Mouse (Mus musculus): ENCODE measurements around the gene Gapvd1.

Gapvd1 gene

DNA sequence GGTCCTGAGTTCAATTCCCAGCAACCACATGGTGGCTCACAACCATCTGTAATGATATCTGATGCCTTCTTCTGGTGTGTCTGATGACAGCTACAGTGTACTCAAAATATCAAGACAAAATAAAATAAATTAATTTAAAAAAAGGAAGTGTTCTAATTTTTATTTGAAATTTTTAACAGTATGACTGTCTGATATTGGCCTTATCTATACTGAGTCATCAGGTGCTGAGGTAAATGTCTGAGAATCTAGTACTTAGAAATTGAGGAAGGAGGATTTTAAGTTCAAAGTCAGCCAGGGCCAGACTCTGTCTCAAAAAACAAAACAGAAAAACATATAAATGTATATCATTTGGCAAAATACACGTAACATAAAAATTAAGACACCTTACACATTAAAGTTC is 46.4 kb downstream of the Gapvd1 start:
- DNase-seq, result no peak

DNA sequence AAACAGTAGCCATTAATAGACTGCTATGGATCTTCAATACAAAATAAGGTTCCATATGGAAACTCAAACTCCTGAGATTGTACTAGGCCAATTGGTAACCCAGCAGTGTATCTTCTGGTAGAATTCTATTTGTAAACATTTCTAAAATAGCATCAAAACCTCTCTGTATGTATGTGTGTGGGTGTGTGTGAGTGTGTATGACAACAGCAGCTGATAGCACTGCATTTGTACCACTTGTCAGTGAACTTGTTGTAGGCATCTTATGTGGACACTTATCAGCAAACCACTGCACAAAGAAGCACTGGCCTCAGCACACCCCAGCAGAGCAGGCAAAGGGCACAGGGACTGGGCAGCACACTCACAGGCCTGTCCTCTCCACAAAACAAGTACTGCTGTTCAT is 58.4 kb downstream of the Gapvd1 start:
- no peak for DNase-seq

DNA sequence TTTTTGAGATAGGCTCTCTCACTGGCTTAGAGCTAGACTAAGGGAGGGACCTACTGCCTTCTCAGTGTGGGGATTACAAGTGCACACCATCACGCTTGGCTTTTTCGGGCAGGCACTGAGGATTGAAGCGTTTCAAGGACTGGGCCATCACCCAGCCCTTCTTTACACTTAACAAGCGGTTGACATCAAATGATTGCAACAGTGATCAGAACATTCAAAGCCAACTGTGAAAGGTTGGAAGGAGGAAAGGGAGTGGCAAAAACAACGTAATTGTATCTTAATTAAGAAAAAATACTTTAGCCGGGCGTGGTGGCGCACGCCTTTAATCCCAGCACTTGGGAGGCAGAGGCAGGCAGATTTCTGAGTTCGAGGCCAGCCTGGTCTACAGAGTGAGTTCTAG is 62.2 kb downstream of the Gapvd1 start:
- no peak for DNase-seq

DNA sequence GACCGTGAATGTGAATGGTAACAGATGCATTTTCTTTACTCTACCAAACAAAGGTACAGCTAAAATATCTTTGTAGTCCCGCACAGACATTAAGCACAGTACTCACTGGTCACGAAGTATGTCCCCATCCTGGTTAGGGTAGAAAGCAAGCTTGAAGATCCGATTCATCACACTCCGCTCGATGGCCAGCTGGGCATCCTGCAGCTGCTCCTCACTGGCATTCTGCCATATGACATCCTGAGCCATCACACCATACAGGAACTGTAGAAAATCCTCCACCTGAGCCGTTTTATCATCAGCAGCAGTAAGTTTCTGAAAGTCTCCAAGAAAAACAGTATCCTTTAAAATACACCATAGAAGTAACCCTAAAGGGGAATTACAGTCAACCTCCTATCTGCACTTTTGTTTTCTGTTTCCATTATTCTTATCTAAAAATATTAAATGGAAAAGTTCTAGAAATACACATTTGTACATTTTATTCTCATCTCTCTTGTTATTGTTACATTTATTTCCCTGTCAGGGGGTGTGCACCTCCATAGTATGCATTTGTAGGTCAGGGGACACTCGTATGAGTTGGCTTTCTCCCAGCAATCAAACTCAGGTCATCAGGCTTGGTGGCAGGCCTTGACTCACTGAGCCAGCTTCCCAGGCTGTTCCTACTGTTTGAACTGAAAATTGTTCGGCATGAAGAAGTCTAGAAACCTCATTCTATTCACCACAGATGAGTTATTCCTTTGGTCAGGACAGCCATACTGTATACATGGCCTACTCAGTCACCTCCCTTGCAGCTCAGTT is 70.8 kb downstream of the Gapvd1 start:
- DNase-seq, result peak; percentile 33

DNA sequence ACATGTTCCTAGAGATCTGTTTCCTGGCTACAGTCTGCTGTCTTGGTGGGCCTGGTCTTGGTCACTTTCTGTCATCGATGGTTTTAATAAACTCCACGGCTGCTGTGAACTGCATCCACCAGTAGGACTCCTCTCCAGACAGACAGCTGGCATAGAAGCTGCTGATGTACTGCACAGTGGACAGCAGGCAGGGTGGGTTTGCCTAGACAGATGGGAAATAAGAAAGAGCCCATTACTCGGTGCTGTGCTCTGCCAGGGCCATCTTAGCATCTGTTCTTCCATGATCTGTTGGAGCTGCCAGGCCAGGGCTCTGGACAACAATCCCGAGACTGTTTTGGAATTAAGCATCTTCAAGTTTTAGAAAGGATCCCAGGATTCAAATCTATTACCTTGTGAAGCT is 77.1 kb downstream of the Gapvd1 start:
- DNase-seq, result no peak

DNA sequence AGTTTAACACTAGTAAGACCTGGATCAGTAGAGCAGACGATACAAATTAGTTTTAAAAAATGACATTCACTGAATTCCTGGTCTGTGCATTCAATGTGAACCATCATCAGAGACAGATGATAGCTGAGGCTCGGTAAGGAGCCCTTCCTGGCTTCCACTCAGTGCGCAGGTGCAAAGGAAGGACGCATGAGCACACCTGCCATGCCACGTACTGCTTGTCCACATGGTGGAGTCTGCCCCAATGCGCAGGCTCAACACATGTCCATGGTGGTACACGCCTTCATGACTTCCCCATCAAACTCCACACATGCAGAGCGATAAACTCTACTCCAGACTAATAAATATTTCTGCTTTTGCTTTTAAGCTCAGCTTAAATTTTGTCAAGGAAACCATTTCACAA is 78.0 kb downstream of the Gapvd1 start:
- no peak for DNase-seq

DNA sequence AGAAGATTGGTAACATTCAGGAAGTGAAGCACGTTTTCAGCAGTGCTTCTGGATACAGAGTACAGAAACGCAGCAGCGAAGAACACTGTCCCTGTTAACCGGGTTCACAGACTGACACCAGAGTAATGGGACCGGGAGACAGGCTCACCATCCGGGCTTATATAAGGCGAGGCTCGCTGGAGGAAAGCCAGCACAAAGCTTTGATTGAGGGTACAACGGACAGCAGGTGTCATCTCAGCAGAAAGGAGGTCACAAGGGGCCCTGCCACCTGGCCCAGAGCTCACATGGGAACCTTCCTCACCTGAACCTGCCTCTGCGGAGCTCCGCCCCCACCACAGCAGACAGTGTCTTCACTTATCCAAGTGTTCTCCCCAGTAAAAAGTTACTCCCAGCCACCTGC is 81.2 kb downstream of the Gapvd1 start:
- peak; percentile 80 for DNase-seq

DNA sequence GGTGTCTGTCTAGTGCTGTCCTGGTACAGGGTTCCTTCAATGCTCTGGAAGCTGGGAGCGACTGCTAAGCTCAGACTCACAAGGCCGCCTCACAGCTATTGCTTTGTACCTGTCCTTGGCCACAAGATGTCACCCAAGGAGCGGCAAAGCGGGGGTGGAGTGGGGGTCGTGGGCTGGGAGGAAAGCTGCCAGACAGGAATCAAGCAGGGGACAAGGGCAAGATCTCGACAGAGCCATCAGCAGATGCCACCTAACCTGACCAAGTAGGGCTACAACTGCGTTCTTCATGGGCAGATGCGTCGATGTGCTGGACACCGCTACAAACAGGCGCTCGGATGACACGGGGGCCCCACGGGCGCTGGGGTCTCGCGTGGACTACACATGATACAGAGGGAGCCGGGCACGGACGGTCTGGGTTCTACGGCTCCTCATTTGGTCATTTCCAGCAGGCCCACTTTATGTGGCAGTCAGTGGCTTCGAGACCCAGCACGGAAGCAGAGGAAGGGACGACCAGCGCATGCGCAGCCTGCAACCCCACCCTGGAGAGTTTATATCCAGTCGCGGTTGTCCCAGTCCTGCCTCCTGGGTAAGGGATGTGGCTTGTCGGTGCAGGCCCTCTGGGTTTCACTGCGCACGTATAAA is 83.5 kb downstream of the Gapvd1 start:
- peak; percentile 61 for DNase-seq

DNA sequence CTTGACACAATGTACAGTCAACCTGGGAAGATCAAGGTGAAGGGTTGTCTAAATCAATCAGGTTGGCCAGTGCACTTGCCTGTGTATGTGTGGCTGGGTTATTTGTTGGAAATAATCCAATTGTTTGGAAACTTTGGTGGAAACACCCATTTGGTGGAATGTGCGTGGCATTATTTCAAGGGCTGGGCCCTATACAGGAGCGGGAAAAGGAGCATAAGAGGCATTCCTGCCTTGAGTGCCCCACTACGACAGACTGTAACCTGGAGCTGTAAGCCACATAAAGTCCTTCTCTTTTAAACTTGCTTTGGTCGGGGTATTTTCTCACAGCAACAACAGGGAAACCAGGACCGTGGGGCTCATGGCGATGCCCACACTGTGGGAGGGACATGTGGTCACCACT is 84.6 kb downstream of the Gapvd1 start:
- no peak for DNase-seq

DNA sequence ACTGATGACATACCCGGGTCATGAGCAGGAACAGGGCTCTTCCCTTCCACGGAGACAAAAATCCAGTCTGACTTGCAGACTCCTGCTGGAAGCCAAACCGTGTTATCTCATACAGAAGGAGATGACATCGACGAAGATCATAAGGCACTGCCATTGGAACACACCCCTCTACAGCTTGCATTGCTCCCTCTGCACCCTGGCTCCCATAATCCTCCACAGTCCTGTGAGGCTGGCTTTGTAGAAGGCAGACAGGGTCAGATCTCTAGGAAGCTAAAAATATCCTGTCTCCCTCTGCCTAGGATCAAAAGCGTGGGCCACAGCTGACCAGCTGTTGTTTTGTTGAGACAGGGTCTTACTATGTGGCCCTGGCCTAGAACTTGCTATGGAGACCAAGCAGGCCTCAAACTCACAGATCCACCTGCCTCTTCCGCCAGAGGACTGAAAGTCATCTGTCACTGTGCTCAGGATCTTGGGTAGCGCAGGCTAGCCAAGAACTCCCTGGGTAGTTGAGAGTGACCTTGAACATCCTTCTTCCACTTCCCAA is 85.8 kb downstream of the Gapvd1 start:
- no peak for DNase-seq

DNA sequence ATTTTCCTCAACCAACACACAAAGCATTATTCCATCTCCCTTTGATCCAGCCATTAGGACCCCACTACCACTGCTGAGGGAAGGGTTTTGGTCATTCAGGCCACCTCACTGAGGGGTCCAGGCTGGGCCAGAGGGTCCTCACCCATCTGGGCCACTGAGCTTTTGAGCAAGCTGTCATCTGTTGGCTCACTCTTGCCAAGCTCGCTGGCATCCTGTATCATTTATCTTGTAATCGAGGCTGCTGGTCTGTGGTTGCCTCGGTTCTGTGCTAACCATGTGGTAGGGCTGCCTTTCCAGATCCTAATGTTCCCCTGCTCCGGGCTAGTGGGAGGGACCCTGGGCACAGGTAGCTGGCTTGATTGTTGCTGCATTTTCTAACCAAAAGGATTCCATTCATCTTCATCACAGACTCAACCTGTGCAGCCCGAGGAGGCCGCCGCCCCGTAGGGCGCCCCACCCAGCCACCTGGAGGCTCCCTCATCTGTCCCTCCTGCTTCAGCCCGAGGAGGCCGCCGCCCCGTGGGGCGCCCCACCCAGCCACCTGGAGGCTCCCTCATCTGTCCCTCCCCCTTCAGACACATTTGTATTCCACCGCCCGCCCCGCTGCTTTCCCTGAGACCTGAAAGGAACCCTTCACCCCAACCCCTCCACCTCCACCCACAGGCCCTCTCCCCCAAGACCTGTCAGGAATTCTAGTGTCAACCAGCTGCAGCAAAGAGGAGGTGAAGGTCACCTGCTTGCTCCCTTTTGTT is 86.4 kb downstream of the Gapvd1 start:
- no peak for DNase-seq

DNA sequence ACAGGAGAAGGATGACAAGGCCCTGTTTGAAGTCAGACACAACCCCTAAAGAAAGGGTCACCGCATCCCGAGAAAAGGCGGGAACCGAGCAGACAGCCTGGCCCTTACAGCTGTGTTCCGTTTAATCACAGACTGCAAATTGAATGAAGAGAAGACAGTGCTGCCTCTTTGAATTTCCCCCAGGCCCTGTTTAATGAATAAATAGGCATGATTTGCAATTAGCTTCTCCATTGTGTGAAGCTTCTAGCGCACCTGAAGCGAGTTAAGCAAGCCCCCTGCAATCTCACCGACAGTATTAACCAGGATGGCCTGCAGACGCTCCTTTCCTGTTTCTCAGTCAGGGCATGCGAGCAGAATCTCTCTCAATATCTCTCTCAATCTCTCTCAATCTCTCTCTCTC is 87.2 kb downstream of the Gapvd1 start:
- DNase-seq, result no peak

DNA sequence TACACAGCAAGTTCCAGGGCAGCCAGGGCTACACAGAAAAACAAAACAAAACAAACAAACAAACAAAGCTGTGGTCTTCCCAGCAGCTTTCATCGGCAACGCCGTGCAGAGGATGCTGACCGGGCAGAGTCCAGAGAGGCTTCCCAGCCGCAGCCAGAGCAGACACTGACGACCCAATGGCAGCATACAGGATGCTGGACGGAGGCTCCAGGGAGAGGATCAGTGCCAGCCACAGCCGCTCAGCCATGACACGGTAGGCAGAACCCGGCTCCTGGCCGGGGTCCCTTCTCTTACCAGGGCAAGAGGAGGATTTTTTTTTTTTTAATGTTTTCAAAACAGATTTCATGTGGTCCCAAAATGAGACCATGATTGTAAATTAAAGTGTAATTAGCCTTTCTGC is 107.6 kb downstream of the Gapvd1 start:
- DNase-seq, result no peak

DNA sequence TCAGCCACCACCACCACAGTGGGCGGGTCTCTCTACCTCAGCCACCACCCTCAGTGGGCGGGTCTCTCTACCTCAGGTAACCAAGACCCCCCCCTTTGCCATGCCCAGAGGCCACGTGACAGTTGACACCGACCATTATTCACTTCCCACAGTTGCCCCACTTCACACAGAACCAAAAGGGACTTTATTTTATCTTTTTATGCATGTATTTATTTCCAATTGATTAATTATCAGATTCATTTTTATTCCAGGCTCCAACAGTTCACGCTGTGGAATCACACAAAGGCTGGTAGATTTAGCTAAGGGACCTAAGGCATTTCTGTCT is 108.5 kb downstream of the Gapvd1 start:
- no peak for DNase-seq

DNA sequence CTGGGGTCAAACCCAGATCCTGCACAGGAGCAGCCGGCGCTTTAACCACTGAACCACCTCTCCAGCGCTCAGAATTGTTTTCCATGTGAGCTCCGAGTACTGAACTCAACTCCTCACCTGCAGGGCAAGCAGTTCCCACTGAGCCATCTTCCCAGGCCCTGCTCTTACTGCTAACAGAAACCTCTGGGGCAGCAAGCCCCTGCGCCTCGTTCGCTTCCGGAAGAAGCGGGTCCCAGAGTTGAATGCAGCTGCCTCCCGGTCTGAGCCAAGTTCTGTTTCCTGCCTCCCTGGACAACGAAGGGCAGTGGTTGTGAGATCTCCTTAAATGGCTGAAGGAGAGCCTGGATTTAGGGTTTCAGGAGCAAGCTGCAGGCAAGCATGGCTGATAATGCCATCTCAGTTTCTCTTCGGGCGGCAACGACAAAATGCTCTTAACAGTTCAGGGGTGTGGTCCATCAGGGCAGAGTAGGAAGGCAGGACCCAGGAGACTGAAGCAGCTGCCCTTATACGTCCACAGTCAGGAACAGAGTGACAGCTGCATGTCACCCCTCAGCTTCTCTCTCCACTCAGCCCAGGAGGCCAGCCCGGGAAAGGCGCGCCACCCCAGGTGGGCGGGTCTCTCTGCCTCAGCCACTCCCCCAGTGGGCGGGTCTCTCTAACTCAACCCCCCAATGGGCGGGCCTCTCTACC is 109.0 kb downstream of the Gapvd1 start:
- DNase-seq, result no peak

DNA sequence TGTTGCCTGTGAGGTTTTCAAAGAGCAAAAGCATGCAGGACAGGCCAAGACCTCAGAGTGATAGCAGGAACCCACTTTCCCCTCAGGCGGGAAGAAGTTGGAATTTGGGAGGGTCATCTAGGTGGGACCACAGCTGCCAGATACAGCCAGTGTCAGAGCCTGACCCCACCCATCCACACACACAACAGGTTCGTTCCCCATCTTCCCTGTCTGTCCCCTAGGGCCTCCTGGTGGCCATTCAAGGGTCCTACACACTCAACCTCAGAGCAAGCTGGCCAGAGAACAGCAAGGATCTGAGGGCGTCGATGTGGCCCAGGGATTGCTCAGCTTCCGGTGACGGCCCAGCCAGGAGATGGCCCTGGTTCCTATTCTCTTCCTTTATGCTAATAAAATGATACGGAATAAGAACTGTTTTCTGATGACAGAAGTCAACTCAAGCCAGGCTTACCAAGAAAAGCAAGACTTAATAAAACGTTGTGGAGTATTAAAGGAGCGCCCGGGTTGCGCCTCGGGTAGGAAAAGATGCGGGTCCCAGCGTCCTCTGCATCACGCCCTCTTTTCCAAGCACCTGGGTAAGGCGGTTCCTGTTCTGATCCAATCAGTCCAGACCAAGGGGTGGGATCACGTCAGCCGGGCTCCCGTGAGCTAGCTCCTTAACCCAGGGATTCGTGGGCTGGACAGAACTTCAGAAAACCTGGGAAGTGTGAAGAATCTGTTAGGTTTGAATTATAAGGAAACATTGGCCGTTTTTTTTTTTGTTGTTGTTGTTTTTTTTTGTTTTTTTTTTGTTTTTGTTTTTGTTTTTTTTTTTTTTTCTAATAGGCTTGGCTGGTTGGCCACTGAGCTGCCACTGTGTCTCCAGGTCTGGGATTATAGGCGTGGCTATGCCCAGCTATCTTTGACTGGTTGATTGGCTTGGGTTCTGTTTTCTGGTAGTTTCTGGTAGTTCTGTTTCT is 110.2 kb downstream of the Gapvd1 start:
- no peak for DNase-seq

DNA sequence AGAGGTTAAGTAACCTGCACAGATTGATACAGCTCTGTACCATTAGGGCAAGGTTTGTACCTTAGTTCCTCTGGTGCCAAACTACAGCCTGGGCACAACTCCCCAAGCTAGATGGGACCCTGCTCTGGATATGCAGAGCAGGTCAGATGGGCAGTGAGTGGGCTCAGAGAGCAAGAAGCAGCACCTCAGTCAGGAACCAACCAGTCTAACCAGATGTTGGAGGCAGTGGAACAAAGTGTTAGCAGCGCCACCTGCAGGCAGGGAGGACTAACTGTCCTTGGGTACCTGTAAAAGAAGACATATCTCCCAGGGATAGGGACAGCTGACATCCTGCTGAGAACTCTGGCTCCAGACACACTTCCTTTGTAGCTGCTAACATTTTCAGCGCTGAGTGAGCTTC is 112.7 kb downstream of the Gapvd1 start:
- DNase-seq, result no peak

DNA sequence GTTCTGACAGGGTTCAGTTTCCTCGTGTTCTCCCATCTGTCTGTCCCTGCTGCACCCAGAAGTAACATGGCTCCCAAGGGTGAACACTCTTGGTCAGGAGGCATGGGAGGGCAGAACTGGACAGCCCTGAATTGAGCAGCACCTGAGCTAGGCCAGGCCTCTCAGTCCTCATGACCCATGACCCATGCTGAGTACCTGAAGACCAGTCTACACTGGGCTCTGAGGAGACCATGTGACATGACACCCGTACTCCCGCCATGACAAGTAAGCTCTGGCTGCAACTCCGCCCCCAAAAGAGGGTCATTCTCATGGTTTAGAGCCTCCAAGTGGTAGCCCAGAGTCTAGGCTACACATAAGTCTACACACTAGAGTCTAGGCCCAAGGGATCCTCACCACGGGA is 115.3 kb downstream of the Gapvd1 start:
- no peak for DNase-seq

DNA sequence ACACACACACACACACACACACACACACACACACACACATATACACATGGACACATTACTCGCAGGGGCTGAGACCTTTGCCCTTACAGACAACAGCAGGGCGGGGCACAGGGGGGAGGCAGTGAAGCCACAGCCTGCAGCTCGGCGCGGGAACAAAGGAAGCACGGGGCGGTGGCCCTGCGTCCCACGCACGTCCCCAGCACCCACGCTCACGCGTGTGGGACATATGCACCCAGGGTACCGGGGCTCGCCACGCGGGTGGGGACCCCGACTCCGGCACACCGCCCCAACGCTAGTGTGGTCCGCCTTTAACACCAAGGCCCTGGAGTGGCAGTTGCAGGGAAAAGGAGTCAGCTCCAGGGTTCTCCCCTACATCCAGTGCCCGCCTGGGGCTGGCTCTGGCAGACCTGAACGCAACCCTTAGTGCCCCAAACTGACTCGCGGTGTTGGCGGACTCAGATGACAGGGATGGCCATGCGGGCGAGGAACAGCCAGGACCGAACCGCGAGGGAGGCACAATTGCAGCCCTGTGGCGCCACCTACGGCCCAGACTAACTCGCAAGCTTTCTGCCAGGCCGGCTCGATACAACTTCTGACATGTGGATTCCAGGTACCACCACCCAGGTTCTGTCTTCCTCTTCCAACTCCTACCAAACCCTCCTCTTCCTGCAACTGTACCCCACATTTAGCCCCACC is 115.9 kb downstream of the Gapvd1 start:
- peak; percentile 77 for DNase-seq

DNA sequence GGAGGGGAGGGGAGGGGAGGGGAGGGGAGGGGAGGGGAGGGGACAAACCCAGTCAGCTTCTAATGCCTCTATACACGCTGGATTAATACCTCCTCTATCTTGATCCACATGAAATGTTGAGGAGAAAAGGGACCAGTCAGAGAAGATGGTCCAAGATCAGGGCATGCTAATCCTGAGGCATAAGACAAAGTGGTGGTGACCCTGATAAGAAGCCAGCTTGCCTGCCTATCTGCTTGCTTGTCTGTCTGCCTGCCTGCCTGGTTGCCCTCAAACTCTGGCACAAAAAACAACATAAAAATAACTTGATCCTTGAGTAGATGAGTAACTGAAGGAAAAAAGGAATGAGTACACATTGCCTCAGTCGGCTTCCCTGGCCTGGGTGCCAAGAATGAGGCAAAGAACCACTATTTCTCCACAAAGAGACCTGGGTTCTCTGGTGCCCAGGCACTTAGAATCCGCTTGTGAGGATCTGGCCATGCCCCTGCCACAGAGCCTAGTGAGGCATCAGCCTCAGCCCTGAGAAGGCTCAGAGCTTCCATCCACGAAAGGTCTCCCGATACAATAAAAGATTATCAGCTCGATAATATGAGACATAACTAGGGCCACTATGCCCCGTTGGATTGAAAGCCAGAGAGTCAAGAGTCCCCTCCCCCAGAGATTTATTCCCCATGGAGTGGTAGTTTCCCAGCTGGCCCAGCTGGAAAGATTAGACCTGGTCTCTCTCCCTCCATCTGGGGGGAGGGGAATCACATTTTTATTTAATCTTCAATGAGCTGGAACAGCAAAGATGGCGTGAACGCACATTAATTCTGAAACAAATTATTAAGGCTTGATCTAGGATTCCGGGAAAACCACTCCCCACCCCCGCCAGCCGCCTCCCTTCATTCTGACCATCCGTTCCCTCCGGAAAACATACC is 119.5 kb downstream of the Gapvd1 start:
- no peak for DNase-seq
